Mouse (Mus musculus) small intestine, adult 2 months (tissue): ENCODE measurements at regions not wholly inside any gene's neighbourhood (a gene's known extent, or its start where the extent isn't known, plus 50 kb on each side); places are given as distances from the start of the nearest gene placed in this dataset.

Experiments
- H3K27ac ChIP-seq: fragments of 200-500 bp; 2 replicates; pipeline ENCODE4 v1.5.1; 2012; ENCODE audit warnings: low read depth, low read length, control low read depth, inconsistent platforms; ENCODE audit not compliant: insufficient read depth
- H3K27me3 ChIP-seq: fragments of 200-500 bp; 2 replicates; pipeline ENCODE4 v1.6.1; 2012; ENCODE audit warnings: mild to moderate bottlenecking, moderate library complexity, low read length, inconsistent platforms; ENCODE audit not compliant: control insufficient read depth, insufficient read depth
- H3K36me3 ChIP-seq: fragments of 200-500 bp; 2 replicates; pipeline ENCODE4 v1.6.1; 2012; ENCODE audit warnings: mild to moderate bottlenecking, low read length, control low read depth, inconsistent platforms; ENCODE audit not compliant: control insufficient read depth, insufficient read depth
- H3K4me1 ChIP-seq: fragments of 200-500 bp; 2 replicates; pipeline ENCODE4 v1.6.1; 2012; ENCODE audit warnings: low read length, inconsistent platforms, mixed read lengths; ENCODE audit not compliant: control insufficient read depth, insufficient read depth, insufficient read length
- H3K4me3 ChIP-seq: fragments of 200-500 bp; 2 replicates; pipeline ENCODE4 v1.5.1; 2012; ENCODE audit warnings: low read depth, mild to moderate bottlenecking, control low read depth, inconsistent platforms, low read length, moderate library complexity
- CTCF ChIP-seq: fragments of 200-500 bp; IDR thresholded peaks from 2 replicates; pipeline ENCODE4 v1.5.1; 2012; ENCODE audit warnings: low read depth, mild to moderate bottlenecking, control low read depth, inconsistent platforms, low read length, moderate library complexity, mixed read lengths; ENCODE audit not compliant: insufficient replicate concordance, insufficient read length; ENCODE audit errors: extremely low read depth
- POLR2A ChIP-seq: fragments of 200-500 bp; IDR thresholded peaks from 2 replicates; pipeline ENCODE4 v1.6.1; 2012; ENCODE audit warnings: low read depth, mild to moderate bottlenecking, control low read depth, inconsistent platforms, low read length, moderate library complexity
- WGBS: fragments of 180-500 bp; shearing (Covaris S2); methylation state at CpG from one replicate; pipeline ENCODE4 v1.1.7; 2018; 5-methylcytosine and 5-hydroxymethylcytosine counted together

DNA sequence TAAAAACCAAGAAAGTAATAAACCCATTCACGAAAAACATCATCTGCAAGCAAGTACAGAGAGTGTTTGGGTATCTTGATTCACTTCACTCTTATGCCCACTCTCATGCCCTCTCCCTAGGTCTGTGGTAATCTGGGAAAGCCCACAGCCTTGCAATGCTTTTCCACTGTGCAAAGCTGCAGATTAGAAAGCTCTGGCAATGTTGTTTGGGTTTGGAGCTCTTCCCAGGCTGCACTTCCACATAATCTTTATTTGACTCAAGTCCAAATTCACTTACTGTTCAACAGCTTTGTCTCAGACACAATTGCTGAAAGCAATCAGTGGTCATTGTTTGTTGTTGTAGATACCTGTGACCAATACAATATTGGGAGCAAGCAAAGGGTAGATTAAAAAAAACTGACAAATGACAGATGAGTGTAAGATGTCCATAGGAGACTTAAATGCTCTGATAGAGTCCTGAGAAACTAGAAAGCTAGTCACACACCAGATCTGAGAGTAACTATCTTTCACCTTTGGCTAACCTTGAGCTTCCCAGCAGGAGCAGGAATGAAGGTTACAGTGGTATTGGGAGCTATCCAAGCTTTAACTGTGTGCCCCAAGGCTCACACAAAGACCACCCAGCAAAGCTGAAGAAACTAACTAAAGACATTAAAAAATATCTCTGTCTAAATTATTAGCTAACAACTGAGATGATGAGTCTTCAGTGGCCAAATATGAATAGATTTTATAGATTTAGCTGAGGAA lies 325.7 kb upstream of the Klf12 start:
- Histone ChIP-seq H3K4me3 (no peak overlapping the region), H3K27me3 (no peaks in the 10 kb centered on the region), H3K36me3 (no peaks in the 10 kb centered on the region), H3K4me1 (no peaks in the 10 kb centered on the region), H3K27ac (no peak overlapping the region)
- no peak for TF ChIP-seq CTCF
- TF ChIP-seq POLR2A = no peak
- WGBS = 81% methylated on average over 1 of the region's 1 CpGs

DNA sequence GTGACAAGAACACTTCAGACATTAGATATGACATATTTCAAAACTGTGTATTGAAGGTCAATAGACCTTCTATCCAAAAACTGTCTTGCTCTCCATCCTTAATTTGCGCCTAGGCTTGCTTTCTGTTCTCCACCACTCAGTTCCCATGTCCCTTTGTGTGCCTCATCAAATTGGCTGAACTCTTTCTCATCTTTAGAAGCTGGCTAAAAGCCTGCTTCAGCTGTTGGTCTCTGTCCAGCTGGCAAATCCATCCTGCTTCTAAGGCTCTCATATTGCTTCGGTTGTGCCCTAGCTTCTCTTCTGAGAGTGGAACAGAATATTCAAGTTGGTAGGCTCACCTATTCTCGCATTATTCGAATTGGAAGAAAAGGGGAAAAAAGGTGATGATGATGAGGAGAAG lies 322.6 kb upstream of the Klf12 start:
- H3K36me3 ChIP-seq = no peaks in the 10 kb centered on the region
- no peak overlapping the region for H3K27ac ChIP-seq
- WGBS = 85% methylated on average over 4 of the region's 4 CpGs
- H3K4me3 ChIP-seq = no peak overlapping the region
- no peak for TF ChIP-seq POLR2A
- no peak for TF ChIP-seq CTCF
- H3K27me3 ChIP-seq = no peaks in the 10 kb centered on the region
- H3K4me1 ChIP-seq = no peaks in the 10 kb centered on the region

DNA sequence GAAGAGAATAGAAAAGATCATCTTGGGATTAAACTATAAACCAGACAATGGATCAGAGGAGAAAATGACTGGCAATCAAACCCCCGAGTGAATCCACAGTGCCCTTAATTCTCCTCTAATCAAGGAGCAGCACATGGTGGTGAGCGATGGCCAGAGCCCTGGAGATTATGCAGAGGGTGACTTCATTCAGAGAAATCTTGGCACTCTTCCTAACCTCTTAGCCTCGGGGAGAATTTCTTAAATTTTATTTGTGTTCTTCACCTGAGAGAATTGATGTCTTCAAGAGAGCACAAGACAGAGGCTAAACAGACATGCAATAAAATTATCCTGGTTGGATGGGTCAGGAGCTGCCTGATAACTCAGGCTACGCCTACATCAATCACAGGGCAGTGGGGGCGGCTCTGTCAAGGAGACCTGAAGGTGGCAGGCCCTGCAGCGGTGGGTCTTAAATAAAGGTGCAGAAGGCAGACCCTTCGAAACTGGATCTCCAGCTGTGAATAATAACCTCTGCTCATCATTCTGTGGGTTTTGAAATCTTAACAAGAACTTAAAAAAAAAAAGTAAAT lies 316.5 kb upstream of the Klf12 start:
- 45% methylated on average over 7 of the region's 7 CpGs for WGBS
- no peak for TF ChIP-seq POLR2A
- no peak for TF ChIP-seq CTCF
- Histone ChIP-seq H3K36me3 (no peaks in the 10 kb centered on the region), H3K4me1 (no peaks in the 10 kb centered on the region), H3K27ac (no peak overlapping the region), H3K4me3 (no peak overlapping the region), H3K27me3 (no peaks in the 10 kb centered on the region)

DNA sequence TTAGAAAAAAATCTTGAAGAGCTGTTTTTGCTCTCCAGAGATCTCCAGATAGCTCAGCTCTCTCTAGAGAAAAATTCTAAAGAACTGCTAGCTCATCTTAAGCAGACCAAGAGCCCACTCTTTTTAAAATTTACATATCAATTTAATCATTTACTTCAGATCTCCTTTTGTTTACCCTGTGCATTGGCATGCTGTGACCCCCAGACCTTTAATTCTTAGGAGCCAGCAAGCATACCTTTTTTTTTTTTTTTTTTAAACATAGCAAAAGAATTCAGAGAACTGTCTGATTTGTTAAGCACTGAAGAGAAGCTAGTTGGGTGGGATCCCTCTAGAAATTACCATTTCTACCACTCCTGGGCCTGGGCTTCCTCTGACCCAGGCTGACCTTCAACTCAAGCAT lies 285.5 kb upstream of the Klf12 start:
- TF ChIP-seq POLR2A (no peak), CTCF (no peak)
- Histone ChIP-seq H3K27me3 (no peaks in the 10 kb centered on the region), H3K27ac (no peak overlapping the region), H3K4me1 (no peaks in the 10 kb centered on the region), H3K36me3 (no peaks in the 10 kb centered on the region), H3K4me3 (no peak overlapping the region)

DNA sequence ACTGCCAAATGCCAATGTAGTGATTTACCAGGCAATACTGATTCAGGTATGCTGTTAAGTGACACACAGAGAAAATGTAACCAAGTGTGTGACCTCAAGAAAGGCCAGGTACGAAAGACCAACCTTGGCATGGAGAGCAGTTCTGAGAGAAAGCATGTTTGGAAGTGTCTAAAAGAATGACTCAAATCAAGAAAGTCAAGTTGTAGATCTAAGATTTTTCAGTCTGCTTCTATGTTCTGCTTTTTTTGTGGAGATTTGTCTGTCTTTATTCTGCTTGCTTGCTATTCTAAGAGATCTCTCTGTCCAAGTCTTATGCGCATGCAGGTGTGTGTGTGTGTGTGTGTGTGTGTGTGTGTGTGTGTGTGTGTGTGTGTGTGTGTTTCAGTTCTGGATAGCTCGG lies 277.4 kb upstream of the Klf12 start:
- H3K36me3 ChIP-seq = no peaks in the 10 kb centered on the region
- no peak overlapping the region for H3K27ac ChIP-seq
- WGBS = 73% methylated on average over 3 of the region's 3 CpGs
- no peak overlapping the region for H3K4me3 ChIP-seq
- TF ChIP-seq POLR2A (no peak), CTCF (no peak)
- no peaks in the 10 kb centered on the region for H3K4me1 ChIP-seq
- H3K27me3 ChIP-seq = no peaks in the 10 kb centered on the region

DNA sequence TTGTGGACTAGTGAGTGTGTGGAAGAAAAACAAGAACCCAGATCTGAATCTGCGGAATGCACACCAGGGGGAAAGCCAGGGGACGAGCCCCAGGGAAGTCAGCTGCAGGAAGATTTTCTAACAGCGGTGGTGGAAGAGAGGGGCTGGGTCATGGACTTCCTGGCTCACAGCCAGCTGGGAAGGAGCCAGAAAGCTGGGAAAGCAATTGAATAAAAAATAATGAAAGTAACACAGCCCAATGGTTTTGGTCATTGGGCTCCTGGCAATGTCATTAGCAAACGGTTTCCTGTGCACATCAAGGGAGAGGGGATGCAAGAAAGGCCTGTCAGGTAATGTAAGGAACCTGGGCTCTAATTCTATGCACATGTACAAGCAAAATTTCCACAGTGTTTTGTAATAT lies 273.9 kb upstream of the Klf12 start:
- Histone ChIP-seq H3K4me3 (no peak overlapping the region), H3K36me3 (no peaks in the 10 kb centered on the region), H3K27ac (no peak overlapping the region), H3K4me1 (no peaks in the 10 kb centered on the region), H3K27me3 (no peaks in the 10 kb centered on the region)
- TF ChIP-seq POLR2A (no peak), CTCF (no peak)
- 15% methylated on average over 4 of the region's 4 CpGs for WGBS

DNA sequence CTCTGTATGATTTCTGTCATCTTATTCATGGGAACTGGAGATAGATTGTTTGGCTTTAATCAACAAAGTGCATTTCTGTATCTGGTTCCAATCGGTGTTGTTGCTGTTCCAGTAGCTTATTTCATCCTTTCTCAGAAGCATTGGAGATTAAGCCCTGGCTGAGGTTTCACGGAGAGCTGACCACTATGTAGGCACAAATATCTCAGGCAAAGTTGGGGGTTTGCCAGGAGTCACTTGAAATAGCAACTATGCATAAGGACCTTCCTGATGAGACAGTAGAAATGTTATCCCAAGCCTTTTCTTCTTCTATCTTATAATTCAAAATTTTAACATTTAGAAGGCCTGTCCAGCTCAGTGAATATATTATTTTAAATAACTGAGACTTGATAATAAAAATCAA lies 268.0 kb upstream of the Klf12 start:
- WGBS = 64% methylated on average over 2 of the region's 2 CpGs
- no peaks in the 10 kb centered on the region for H3K4me1 ChIP-seq
- H3K36me3 ChIP-seq = no peaks in the 10 kb centered on the region
- H3K4me3 ChIP-seq = no peak overlapping the region
- H3K27me3 ChIP-seq = no peaks in the 10 kb centered on the region
- TF ChIP-seq CTCF = no peak
- TF ChIP-seq POLR2A = no peak
- H3K27ac ChIP-seq = no peak overlapping the region

DNA sequence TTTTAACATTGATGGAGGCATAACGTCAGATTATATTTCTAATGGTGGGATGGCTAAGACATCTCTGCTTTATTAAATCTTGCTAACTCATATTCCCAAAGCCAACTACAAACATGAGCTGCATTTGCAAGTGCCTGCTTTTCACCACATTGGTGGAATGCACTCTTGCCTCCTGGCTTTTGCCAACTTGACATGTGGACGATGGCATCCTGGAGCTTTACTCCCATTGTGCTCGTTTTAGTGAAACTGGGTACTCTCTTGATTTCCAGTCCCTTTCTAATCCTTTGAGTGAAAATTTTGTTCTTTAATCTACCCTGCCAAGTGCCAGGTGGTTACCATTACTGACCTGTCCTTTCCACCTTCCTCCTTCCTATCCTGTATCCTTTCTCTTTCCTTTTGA lies 265.8 kb upstream of the Klf12 start:
- TF ChIP-seq CTCF = no peak
- TF ChIP-seq POLR2A = no peak
- no peaks in the 10 kb centered on the region for H3K4me1 ChIP-seq
- H3K4me3 ChIP-seq = no peak overlapping the region
- H3K27ac ChIP-seq = no peak overlapping the region
- H3K36me3 ChIP-seq = no peaks in the 10 kb centered on the region
- WGBS = 84% methylated on average over 3 of the region's 3 CpGs
- no peaks in the 10 kb centered on the region for H3K27me3 ChIP-seq
